Mouse (Mus musculus): ENCODE data around the gene Egfr.

DNA sequence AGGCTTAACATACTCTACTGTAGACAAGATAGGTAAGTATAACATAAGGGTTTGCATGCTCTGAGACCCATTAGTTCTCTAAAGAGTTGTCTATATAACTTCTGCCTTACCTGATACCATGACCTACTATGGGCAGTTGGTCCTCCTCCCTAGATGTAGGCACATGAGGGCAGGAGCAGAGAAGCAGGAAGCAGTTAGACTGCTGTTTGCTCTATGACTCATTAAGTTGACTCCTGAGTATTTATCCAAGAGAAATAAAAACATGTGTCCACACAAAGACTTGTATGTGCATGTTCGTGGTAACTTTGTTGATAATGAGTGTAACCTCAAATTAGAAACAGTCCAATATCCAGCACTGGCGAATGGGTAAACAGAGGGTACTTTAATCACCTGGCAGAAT lies 14.7 kb upstream of the Egfr start:
- TF ChIP-seq CTCF (IDR thresholded peaks at IDR 0.05; ENCODE audit: extremely low read depth, insufficient read length, insufficient replicate concordance, low read depth, low read length) = no peak
- no peak for TF ChIP-seq POLR2A (IDR thresholded peaks at IDR 0.05; ENCODE audit: low read depth, low read length)

Data from small intestine, adult 2 months (tissue).